Mouse (Mus musculus): ENCODE results near the gene Poglut1.

DNA sequence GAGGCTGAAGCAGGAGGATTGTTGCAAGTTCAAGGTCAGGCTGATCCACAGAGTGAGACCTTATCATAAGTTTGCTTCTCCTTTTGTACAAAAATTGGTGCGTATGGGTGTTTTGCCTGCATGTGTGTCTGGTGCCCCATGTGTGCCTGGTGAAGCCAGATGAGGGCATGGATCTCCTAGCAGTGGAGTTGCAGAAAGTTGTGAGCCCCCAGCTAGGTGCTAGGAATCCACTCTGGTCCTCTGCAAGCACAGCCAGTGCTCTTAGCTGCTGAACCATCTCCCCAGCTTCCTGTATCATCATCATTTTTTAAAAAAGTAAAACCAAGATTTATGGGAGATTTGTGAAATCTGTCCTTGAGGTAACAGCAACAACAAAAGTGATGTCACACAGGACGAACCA lies 46.6 kb upstream of the Poglut1 start:
- no peak for TF ChIP-seq CTCF (IDR thresholded peaks at IDR 0.05; ENCODE audit: low read depth)
- TF ChIP-seq EP300 (optimal IDR thresholded peaks at IDR 0.05): no peak
